Mouse (Mus musculus) lung, embryonic 16.5 days (tissue): Measurements from ENCODE around the gene Tmem79. TPM values are rescaled to one million over a fixed set of nuclear protein-coding genes. Genes with fewer than 3 reads are reported as not detected.
A peak's percentile ranks its signal among the peaks of the same experiment; 100 is the strongest.
"Not testable (repeated sequence)": the region's sequence is repeated elsewhere in the genome, so short reads cannot be mapped to it uniquely, and the experiment has no call there.

Experiments
- ATAC-seq: fragments of 200-750 bp; cut with Nextera tagmentation; 2 replicates; pipeline ENCODE4 v1.8.0; 2017; ENCODE audit warnings: low read depth, mild to moderate bottlenecking, moderate library complexity
- H3K27ac ChIP-seq: fragments of 300-500 bp; sonication (generic); 2 replicates; pipeline ENCODE4 v1.5.1; 2014; ENCODE audit warnings: mild to moderate bottlenecking, control low read depth, low read length
- H3K27me3 ChIP-seq: fragments of 300-500 bp; sonication (generic); 2 replicates; pipeline ENCODE4 v1.6.1; 2014; ENCODE audit warnings: low read depth, low read length, mixed read lengths; ENCODE audit not compliant: control insufficient read depth, insufficient read depth
- H3K36me3 ChIP-seq: fragments of 300-500 bp; sonication (generic); 2 replicates; pipeline ENCODE4 v1.6.1; 2014; ENCODE audit warnings: low read length; ENCODE audit not compliant: control insufficient read depth, insufficient read depth
- H3K4me1 ChIP-seq: fragments of 300-500 bp; sonication (generic); replicated peaks from 2 replicates; pipeline ENCODE4 v1.6.1; 2014; ENCODE audit warnings: low read length, mixed read lengths; ENCODE audit not compliant: control insufficient read depth, insufficient read depth
- H3K4me2 ChIP-seq: fragments of 300-500 bp; sonication (generic); 2 replicates; pipeline ENCODE4 v1.6.1; 2014; ENCODE audit warnings: low read depth, low read length, control low read depth
- H3K4me3 ChIP-seq: fragments of 300-500 bp; sonication (generic); 2 replicates; pipeline ENCODE4 v1.5.1; 2014; ENCODE audit warnings: mild to moderate bottlenecking, low read length, control low read depth
- H3K9ac ChIP-seq: fragments of 300-500 bp; sonication (generic); 2 replicates; pipeline ENCODE4 v1.6.1; 2014; ENCODE audit warnings: low read length, control low read depth
- H3K9me3 ChIP-seq: fragments of 300-500 bp; sonication (generic); 2 replicates; pipeline ENCODE4 v1.6.1; 2016; ENCODE audit warnings: low read length; ENCODE audit not compliant: control insufficient read depth
- WGBS: fragments of 180-500 bp; shearing (Covaris S2); extraction: QIAGEN DNeasy Blood & Tissue Kit; methylation state at CpG from one replicate; pipeline ENCODE4 v1.1.7; 2014; 5-methylcytosine and 5-hydroxymethylcytosine counted together
- polyA plus RNA-seq: library from polyadenylated mRNA; unstranded; fragments of >200 nt; fragmentation: Nextera tagmentation; extraction: Ambion mirVana; gene quantifications from 2 replicates; pipeline ENCODE4 v1.2.1, GENCODE M21; 2015

Gene Tmem79
- polyA plus RNA-seq, result 9.5 and 9.9 TPM in 2 replicates

DNA sequence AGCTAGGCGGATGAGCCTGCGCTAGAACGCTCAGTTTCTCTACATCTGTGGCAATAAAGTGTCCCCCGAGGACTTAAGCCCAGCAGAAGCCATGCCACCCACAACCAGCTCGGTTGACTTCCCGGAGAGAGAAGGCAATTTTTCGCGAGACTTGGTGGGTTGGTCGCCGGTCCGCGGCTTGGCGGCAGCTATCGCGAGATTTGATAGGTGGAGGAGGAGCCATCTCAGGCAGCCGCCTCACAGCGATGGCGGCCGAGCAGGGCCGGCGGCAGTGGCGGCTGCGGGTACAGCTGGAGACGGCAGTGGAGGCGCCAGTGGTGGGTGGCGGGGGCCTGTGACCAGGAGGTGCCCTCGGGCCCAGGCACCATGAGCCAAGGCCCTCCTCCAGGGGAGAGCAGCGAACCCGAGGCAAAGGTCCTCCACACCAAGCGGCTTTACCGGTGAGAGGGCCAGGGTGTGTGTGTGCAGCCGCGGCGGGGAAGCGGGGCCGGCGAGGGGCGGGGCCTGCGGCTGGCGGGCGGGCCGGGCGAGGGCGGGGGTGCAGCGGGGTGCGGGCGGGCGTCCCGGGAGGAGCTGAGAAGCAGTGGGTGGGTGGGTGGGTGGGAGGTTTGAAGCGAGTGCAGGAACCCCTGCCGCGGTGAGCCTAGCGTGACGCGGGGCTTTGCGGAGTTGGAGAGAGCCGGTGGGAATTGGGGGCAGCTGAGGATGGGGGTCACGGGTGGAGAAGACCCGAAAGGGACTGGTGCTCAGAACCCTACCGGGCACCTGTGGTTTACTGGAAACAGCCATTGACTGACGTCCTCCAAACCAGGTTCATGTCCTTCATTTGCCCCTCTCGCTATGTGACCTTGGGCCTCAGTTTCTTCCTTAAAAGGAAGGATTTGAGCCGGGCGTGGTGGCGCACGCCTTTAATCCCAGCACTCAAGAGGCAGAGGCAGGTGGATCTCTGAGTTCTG, at the start of gene Tmem79, which contains the start of gene Smg5:
Gene Tmem79, minus strand, starts transcription at position 91 of the 956 bp plus-strand sequence.
Gene Smg5, plus strand, starts transcription at position 203 of the 956 bp plus-strand sequence.
- whole genome bisulfite sequencing, result 2% methylated on average over 52 of the region's 66 CpGs
- ATAC-seq, result peak; percentile 93
- peak within 1 kb of the TSS; percentile 69 for H3K4me3 ChIP-seq

DNA sequence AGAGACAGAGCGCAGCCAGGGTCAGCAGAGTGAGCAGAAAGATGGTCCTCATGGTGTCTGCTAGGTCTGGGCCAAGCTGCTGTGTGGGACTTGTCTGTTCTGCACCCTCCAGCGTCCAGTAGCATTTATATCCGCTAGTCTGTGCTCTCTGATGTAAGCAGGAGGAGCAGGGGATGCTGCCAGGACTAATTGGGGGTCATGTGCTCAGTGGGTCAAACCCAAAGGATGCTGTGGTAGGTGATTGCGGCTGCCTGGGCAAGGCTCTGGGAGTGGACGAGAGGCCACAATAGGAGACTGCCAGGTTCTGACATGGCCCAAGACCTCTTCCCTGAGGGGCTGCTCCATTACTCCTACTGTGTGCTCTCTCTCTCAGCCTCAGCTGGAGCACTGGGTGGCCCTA, 48.4 kb upstream of the Tmem79 start, which contains the start of gene Bglap:
Gene Bglap, minus strand, starts transcription at position 101 of the 400 bp plus-strand sequence.
- WGBS, result 70% methylated on average over 5 of the region's 5 CpGs
- ATAC-seq, result no peak
- Histone ChIP-seq H3K27ac (no peak within 1 kb of the TSS), H3K4me1 (no peaks in the 10 kb centered on the region), H3K36me3 (no peaks in the 10 kb centered on the region), H3K9ac (no peak within 1 kb of the TSS), H3K27me3 (no peaks in the 10 kb centered on the region), H3K9me3 (no peaks in the 10 kb centered on the region), H3K4me3 (no peak within 1 kb of the TSS), H3K4me2 (no peak within 1 kb of the TSS)

More for the DNA sequence above, at the start of gene Tmem79, which contains the start of gene Smg5:
- H3K9ac ChIP-seq, result peak within 1 kb of the TSS; percentile 84
- H3K9me3 ChIP-seq, result no peaks in the 10 kb centered on the region
- H3K36me3 ChIP-seq, result no peaks in the 10 kb centered on the region
- peak within 1 kb of the TSS; percentile 93 for H3K27ac ChIP-seq
- no peaks in the 10 kb centered on the region for H3K27me3 ChIP-seq
- peak within 1 kb of the TSS; percentile 79 for H3K4me2 ChIP-seq
- peaks cover 20% of the 10 kb centered on the region for H3K4me1 ChIP-seq

DNA sequence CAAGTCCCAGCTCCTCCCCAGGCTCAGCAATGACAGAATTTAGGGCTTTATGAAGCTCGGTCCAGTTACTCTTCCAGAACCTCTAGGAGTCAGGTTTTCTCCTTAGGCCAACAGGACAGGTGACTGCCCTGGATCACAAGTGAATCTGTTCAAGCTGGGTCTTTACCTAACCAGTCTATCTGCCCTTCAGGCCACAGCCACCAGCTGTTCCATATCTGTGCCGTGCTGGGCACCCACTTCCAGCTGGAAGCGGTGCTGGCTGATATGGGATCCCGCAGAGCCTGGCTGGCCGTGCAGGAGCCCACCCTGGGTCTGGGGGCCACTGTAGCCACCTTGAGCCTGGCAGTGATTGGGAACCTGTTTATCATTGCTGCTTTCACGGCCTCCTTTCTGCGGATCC, 46.4 kb upstream of the Tmem79 start:
- H3K9me3 ChIP-seq, H3K4me3 ChIP-seq, H3K9ac ChIP-seq, H3K4me1 ChIP-seq, H3K36me3 ChIP-seq, H3K27ac ChIP-seq, H3K27me3 ChIP-seq, H3K4me2 ChIP-seq: not testable (repeated sequence)
- 11% methylated on average over 1 of the region's 7 CpGs for WGBS
- ATAC-seq, result 0 out of 2 replicates have a peak, but pooled peaks have one; percentile 15

DNA sequence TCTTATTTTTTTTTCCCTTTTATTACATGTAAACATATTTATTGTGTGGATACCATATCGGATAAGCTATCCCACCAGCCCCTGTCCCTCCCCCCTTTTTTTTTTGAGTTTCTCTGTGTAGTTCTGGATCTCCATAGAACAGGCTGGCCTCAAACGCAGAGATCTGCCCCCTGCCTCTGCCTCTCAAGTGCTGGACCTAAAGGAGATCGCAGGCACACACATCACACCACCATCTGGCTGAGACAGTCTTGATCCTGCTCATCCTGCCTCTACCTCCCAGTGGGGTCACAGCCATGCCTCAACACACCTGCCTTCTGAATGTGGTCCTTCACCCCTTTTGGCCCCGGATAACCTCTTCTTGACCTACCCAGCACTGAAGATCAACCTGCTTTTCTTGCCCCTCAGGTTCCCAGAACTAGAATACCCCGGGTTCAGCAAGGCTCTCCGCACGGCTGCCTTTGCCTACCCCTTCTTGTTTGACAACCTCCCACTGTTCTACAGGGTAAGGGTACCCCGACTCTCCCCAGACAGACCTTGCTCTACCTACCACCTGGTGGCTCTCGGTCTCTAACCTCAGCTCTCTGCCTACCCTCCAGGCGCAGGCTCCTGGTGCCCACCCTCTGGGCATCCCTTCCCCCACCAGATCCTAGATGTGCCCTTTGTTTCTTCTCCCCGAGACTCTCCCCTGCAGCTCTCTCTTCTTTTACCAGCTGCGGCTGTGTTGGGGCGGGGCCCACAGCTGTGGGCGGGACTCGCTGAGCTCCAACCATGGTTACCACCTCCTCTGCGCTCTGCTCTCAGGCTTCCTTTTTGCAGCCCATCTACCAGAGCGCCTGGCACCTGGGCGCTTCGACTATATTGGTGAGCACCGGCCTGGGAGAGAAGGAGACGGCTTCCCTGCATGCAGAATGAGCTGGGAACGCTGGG, 45.7 kb upstream of the Tmem79 start:
- ATAC-seq, result peak; percentile 89
- H3K36me3 ChIP-seq, H3K9me3 ChIP-seq, H3K27ac ChIP-seq, H3K9ac ChIP-seq, H3K27me3 ChIP-seq, H3K4me1 ChIP-seq: not testable (repeated sequence)
- Histone ChIP-seq H3K4me3 (0 out of 2 replicates have a peak overlapping the region, but pooled peaks have one; percentile 13), H3K4me2 (peak overlapping the region; percentile 50)
- WGBS, result 12% methylated on average over 18 of the region's 22 CpGs

DNA sequence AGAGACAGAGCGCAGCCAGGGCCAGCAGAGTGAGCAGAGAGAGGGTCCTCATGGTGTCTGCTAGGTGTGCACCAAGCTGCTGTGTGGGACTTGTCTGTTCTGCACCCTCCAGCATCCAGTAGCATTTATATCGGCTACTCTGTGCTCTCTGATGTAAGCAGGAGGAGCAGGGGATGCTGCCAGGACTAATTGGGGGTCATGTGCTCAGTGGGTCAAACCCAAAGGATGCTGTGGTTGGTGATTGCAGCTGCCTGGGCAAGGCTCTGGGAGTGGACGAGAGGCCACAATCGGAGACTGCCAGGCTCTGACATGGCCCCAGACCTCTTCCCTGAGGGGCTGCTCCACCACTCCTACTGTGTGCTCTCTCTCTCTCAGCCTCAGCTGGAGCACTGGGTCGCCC, 42.7 kb upstream of the Tmem79 start, which contains the start of gene Bglap2:
Gene Bglap2, minus strand, starts transcription at position 101 of the 400 bp plus-strand sequence.
- H3K9me3 ChIP-seq, H3K4me3 ChIP-seq, H3K9ac ChIP-seq, H3K27ac ChIP-seq, H3K27me3 ChIP-seq, H3K36me3 ChIP-seq, ATAC-seq, H3K4me2 ChIP-seq, H3K4me1 ChIP-seq: not testable (repeated sequence)
- WGBS, result 73% methylated on average over 4 of the region's 5 CpGs

DNA sequence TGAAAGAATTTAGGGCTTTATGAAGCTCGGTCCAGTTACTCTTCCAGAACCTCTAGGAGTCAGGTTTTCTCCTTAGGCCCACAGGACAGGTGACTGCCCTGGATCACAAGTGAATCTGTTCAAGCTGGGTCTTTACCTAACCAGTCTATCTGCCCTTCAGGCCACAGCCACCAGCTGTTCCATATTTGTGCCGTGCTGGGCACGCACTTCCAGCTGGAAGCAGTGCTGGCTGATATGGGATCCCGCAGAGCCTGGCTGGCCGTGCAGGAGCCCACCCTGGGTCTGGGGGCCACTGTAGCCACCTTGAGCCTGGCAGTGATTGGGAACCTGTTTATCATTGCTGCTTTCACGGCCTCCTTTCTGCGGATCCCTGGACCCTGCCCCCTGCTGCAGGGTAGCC, 40.7 kb upstream of the Tmem79 start:
- 30% methylated on average over 4 of the region's 7 CpGs for WGBS
- not testable (repeated sequence) for H3K36me3 ChIP-seq, H3K27ac ChIP-seq, H3K9me3 ChIP-seq, H3K4me3 ChIP-seq, H3K4me2 ChIP-seq, ATAC-seq, H3K27me3 ChIP-seq, H3K4me1 ChIP-seq, H3K9ac ChIP-seq

DNA sequence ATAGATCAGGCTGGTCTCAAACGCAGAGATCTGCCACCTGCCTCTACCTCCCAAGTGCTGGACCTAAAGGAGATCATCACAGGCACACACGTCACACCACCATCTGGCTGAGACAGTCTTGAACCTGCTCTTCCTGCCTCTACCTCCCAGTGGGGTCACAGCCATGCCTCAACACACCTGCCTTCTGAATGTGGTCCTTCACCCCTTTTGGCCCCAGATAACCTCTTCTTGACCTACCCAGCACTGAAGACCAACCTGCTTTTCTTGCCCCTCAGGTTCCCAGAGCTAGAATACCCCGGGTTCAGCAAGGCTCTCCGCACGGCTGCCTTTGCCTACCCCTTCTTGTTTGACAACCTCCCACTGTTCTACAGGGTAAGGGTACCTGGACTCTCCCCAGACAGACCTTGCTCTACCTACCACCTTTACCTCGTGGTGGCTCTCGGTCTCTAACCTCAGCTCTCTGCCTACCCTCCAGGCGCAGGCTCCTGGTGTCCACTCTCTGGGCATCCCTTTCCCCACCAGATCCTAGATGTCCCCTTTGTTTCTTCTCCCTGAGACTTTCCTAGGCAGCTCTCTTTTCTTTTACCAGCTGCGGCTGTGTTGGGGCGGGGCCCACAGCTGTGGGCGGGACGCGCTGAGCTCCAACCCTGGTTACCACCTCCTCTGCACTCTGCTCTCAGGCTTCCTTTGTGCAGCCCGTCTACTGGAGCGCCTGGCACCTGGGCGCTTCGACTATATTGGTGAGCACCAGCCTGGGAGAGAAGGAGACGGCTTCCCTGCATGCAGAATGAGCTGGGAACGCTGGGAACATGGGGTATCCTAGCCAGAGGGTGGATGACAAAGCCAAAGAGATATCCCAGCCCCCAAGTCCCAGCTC, 40.0 kb upstream of the Tmem79 start:
- not testable (repeated sequence) for H3K4me1 ChIP-seq, H3K9ac ChIP-seq, H3K27me3 ChIP-seq, H3K27ac ChIP-seq, H3K36me3 ChIP-seq, H3K9me3 ChIP-seq
- peak; percentile 94 for ATAC-seq
- H3K4me2 ChIP-seq, result peak overlapping the region; percentile 46
- WGBS, result 11% methylated on average over 16 of the region's 19 CpGs
- peak overlapping the region; percentile 24; the same call in 1 of the 2 replicates for H3K4me3 ChIP-seq

DNA sequence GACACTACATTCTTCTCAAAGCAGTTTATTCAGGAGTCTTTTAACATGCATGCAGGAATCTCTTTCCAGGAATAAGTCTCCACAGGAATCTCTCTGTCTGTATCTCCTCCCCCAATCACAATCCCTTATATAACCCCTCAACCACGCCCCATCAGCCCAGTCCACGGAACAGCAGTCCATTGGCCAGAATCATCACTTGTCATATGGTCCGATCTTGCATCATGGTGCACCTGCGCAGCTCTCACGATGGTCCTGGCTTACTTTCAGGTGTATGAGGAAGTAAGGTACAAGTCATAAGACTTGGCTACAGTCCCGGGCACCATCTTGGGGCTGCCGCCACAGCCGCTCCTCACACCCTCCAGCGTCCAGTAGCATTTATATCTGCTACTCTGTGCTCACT, 36.7 kb upstream of the Tmem79 start, which contains the start of gene Bglap3:
Gene Bglap3, minus strand, starts transcription at position 101 of the 400 bp plus-strand sequence.
- H3K27me3 ChIP-seq, H3K4me3 ChIP-seq, ATAC-seq, H3K36me3 ChIP-seq, H3K27ac ChIP-seq, H3K9ac ChIP-seq, H3K4me1 ChIP-seq, H3K9me3 ChIP-seq, H3K4me2 ChIP-seq: not testable (repeated sequence)
- WGBS, result 90% methylated on average over 9 of the region's 9 CpGs
